Mouse (Mus musculus) layer of hippocampus, adult 18-20 months (tissue): ENCODE results near the gene Nt5c1b. TPM values are rescaled to one million over a fixed set of nuclear protein-coding genes. Genes with fewer than 3 reads are reported as not detected.

Experiments used
- DNase-seq, 2 experiments: peaks; one replicate each; pipeline ENCODE4 v3.0.0; 2022; ENCODE audit warnings: low spot score in 2 of 2
- long read RNA-seq: library from polyadenylated mRNA; stranded (forward); transcript quantifications from one replicate; pipeline ENCODE4 v2.0.0, GENCODE M21; 2021
- total RNA-seq, 2 experiments: library from RNA; stranded (reverse); gene quantifications; 2 replicates each; pipeline ENCODE4 v1.2.3; 2021

Gene Nt5c1b
- not detected for total RNA-seq
- long read RNA-seq: 0 reads

GRCm38 (mm10) chr12:10369673-10370072 lies at the start of gene Nt5c1b:
Gene Nt5c1b (plus strand): TSS chr12:10369973.
- no peak for DNase-seq

- DNase-seq: peak in 1 of 2 experiments; percentile 18
These were observed 42.1 kb upstream of the Nt5c1b start for GRCm38 (mm10) chr12:10327651-10328050.

GRCm38 (mm10) chr12:10329460-10329859 lies 40.3 kb upstream of the Nt5c1b start:
- no peak for DNase-seq

- DNase-seq: no peak
These were observed 29.2 kb upstream of the Nt5c1b start for GRCm38 (mm10) chr12:10340604-10341003.

- DNase-seq: no peak
These were observed 19.1 kb upstream of the Nt5c1b start for GRCm38 (mm10) chr12:10350706-10351105.

GRCm38 (mm10) chr12:10357756-10358155 lies 12.0 kb upstream of the Nt5c1b start:
- no peak for DNase-seq

- DNase-seq: peak; percentile 91 to 99
These were observed 21.1 kb downstream of the Nt5c1b start, which contains the start of gene Rdh14 for GRCm38 (mm10) chr12:10390671-10391441. Gene Rdh14 (plus strand): TSS chr12:10390772.

- DNase-seq: peak in 1 of 2 experiments; percentile 9
These were observed 31.0 kb downstream of the Nt5c1b start for GRCm38 (mm10) chr12:10400788-10401187.

GRCm38 (mm10) chr12:10402421-10403115 lies 32.8 kb downstream of the Nt5c1b start:
- DNase-seq: no peak

- DNase-seq: no peak
These were observed 40.9 kb downstream of the Nt5c1b start for GRCm38 (mm10) chr12:10410511-10411179.

GRCm38 (mm10) chr12:10411453-10411852 lies 41.7 kb downstream of the Nt5c1b start:
- DNase-seq: no peak

GRCm38 (mm10) chr12:10422347-10422746 lies 52.6 kb downstream of the Nt5c1b start:
- no peak for DNase-seq

GRCm38 (mm10) chr12:10425982-10426863 lies 56.5 kb downstream of the Nt5c1b start:
- DNase-seq: no peak

- no peak for DNase-seq
These were observed 61.2 kb downstream of the Nt5c1b start for GRCm38 (mm10) chr12:10430999-10431398.

GRCm38 (mm10) chr12:10438054-10439001 lies 68.6 kb downstream of the Nt5c1b start:
- DNase-seq: peak; percentile 71 to 92
